Mouse (Mus musculus): ENCODE measurements at regions not wholly inside any gene's neighbourhood (a gene's known extent, or its start where the extent isn't known, plus 50 kb on each side); places are given as distances from the start of the nearest gene placed in this dataset.

- no peak for DNase-seq
These were observed 173.7 kb upstream of the Lmo4 start for GRCm38 (mm10) chr3:144378524-144379225.

GRCm38 (mm10) chr3:144377626-144378523 is 172.9 kb upstream of the Lmo4 start:
- no peak for DNase-seq

- DNase-seq = no peak
These were observed 171.7 kb upstream of the Lmo4 start for GRCm38 (mm10) chr3:144376463-144377402.

GRCm38 (mm10) chr3:144375725-144376412 is 170.8 kb upstream of the Lmo4 start:
- no peak for DNase-seq

GRCm38 (mm10) chr3:144368300-144368699 is 163.3 kb upstream of the Lmo4 start:
- DNase-seq = no peak

- DNase-seq = peak in 1 of 2 experiments; percentile 15
These were observed 162.7 kb upstream of the Lmo4 start for GRCm38 (mm10) chr3:144367766-144368116.

DNA sequence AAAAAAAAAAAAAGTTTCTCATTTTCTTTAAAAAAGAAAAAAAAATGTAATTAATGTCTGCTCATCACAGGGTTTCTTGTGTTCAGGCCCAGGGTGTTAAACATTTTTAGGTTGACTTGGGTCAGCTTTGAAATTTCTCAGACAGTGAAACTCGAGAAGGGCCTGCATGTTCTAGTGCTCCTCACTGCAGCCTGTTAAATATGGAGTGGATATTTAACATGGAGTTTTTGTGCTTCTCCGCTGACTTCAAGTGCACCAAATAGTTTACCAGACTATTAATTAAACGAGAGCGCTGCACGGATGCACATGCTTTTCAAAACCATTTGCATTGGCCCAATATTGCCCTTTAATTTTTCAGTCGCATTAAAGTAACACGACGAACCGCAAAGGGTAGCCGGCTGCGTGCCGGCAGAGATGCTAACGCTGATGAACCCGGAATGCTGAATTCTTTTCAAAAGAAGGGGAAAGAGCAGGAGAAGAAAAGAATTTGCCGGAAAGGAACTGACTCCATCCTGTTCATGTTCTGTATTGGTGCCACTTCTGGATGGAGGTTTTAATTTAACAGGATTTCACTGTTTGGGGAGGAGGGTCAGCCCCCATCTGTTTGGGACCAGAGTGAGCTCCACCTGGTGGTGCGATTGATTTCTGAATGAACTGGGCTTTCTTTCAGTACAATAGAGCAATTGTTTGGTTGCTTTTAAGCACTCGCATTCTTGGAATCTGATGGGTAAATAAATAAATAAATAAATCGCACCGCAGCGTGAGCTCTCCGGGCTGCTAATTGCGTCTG is 162.2 kb upstream of the Lmo4 start:
- peak; percentile 49 to 56 for DNase-seq

DNA sequence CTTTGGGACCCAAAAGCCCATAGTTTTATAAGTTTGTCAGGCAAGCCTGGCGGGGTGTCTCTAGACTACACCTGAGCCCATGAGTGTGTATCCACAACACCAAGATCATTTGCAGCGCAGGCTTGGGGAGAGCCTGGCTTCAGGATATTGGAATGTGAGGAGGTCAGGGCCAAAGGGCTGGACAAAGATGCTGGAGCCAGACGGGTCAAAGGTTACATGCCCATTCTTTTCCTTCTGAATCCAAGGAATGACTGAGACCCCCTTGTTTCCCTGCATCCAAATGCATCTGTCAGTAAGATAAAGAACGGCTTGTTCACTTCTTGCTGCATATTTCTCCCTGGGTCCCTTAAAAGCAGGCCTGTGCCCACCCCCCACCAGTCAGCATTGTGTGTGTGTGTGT is 160.9 kb upstream of the Lmo4 start:
- DNase-seq = no peak

GRCm38 (mm10) chr3:144362472-144362871 is 157.5 kb upstream of the Lmo4 start:
- DNase-seq = peak; percentile 43 to 65

GRCm38 (mm10) chr3:144361203-144361978 is 156.4 kb upstream of the Lmo4 start:
- no peak for DNase-seq

- no peak for DNase-seq
These were observed 151.9 kb upstream of the Lmo4 start for GRCm38 (mm10) chr3:144356948-144357295.

DNA sequence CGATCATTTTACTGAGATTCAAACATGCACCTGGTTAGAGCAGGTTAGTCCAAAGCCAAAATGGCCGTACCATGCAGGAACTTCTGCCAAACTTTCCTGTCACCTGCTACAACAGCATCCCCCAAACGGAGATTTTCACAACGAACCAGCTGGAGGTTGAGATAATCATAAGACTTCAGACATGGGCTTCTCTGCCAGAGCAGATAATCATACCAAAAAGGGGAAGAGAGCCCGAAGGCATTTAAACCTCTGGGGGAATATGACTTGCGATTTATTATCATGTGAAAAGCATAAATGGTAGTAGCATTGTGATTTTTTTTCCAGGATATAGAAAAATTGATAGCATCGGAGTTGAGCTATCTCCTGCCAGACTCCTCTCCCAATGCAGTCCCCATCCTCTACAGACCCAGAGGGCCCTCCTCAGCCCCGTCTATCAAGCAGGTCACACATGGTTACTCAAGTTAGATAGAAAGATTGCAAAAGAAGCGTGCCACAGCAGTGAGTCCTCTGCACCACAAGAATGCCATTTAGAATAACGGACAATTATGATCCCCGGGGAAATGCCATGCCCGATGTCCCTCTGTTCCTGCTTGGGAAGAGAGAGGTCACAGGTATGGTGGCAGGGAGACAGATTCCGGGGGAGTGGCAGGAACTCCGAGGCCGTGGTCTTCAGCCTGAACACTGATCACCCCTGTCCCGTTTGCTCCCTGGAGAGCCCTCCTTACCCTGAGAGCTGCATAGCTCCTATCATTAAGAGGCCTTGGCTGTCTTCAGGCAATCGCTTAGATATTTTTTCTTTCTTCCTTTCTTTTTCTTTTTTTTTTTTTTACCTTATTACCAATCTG is 151.3 kb upstream of the Lmo4 start:
- DNase-seq = no peak

DNA sequence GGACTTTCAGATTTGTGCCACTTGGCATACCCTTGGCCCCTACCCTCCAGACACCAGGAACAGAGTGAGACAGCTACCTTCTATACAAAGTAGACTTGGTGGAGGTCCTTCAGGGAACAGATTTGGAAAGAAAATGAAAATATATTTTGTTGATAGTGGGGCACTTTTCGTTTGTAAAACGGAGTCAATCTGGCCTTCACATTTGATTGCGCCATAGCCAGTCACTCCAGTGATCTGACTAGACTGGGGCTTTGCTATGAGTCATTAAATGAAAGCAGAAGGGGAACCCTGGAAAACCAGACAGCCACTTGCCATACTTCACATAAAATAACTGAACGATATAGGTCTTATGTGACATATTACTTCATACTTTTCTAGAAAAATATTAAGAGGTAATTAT is 147.5 kb upstream of the Lmo4 start:
- no peak for DNase-seq

GRCm38 (mm10) chr3:144348431-144348830 is 143.4 kb upstream of the Lmo4 start:
- DNase-seq = no peak

GRCm38 (mm10) chr3:144335237-144335636 is 130.2 kb upstream of the Lmo4 start:
- DNase-seq = no peak

- DNase-seq = no peak
These were observed 129.2 kb upstream of the Lmo4 start for GRCm38 (mm10) chr3:144334201-144334600.

DNA sequence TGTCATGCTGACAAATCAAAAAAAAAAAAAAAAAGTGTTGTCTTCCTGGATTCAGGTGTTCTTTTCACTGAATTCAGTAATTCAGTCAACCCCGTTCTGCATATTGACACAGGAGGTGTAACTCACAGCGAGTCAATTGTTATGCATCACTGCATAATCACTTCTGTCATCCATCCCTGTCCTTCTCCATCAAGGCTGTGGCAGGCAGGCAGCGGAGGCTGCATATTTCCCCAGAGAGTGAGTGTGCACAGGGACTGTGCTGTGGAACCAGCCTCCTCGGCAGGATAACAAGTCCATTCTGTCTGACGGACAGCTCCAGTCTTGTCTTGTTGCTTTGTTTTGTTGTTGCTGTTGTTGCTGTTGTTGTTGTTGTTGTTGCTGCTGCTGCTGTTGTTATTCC is 127.3 kb upstream of the Lmo4 start:
- no peak for DNase-seq

- DNase-seq = no peak
These were observed 124.1 kb upstream of the Lmo4 start for GRCm38 (mm10) chr3:144329117-144329516.

- DNase-seq = no peak
These were observed 122.3 kb upstream of the Lmo4 start for GRCm38 (mm10) chr3:144327235-144327760.

- no peak for DNase-seq
These were observed 120.0 kb upstream of the Lmo4 start for GRCm38 (mm10) chr3:144324974-144325373.
